In the genomic region with DNA sequence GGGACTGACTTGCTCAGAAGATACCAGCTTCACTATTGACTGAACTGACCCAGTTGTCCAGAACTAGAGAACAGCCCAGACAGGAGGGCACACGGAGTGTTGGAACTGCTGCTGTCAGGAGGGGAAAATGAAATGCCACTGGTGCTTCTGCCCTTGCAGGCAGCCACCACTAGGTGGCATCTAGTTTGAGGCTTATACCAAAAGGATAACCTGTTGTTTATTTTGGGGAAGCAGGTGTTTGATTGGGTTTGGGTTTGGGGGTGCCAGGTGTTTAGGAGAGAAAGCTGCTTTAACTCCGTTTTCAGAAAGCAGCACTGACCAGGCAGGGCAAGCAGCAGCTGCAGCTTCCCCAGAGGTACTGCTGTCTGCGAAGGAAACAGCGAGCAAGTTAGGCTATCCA, we compare ENCODE assay signal across 8 mouse cellular contexts. TPM values are rescaled to one million over a fixed set of nuclear protein-coding genes. Genes with fewer than 3 reads are reported as not detected.
DNase-seq lines count a peak whose midpoint lies in the region; ATAC-seq and TF ChIP-seq lines count a peak whose summit lies in the region.

No protein-coding gene starts in this region.

- no peaks in the 10 kb centered on the region for H3K9me3 ChIP-seq in forebrain, embryonic 12.5 days
- H3K9me3 ChIP-seq in forebrain, embryonic 15.5 days, result no peaks in the 10 kb centered on the region
- no peaks in the 10 kb centered on the region for H3K9me3 ChIP-seq in liver, embryonic 11.5 days (ENCODE audit: control insufficient read depth, low read length)

- H3K4me2 ChIP-seq in forebrain, embryonic 12.5 days, result no peak overlapping the region
- no peak overlapping the region for H3K4me2 ChIP-seq in forebrain, embryonic 15.5 days (replicated peaks)
- no peak overlapping the region for H3K4me2 ChIP-seq in liver, embryonic 11.5 days

- 55% methylated on average over 4 of the region's 4 CpGs for WGBS in forebrain, embryonic 12.5 days
- 50% methylated on average over 4 of the region's 4 CpGs for WGBS in forebrain, embryonic 15.5 days
- WGBS in liver, adult 2 months, result 57% methylated on average over 4 of the region's 4 CpGs
- 56% methylated on average over 4 of the region's 4 CpGs for WGBS in liver, embryonic 11.5 days

- no peaks in the 10 kb centered on the region for H3K4me1 ChIP-seq in forebrain, embryonic 12.5 days
- H3K4me1 ChIP-seq in forebrain, embryonic 15.5 days, result no peaks in the 10 kb centered on the region
- no peaks in the 10 kb centered on the region for H3K4me1 ChIP-seq in liver, adult 2 months (ENCODE audit: control insufficient read depth, insufficient read depth, low read length)
- 0 out of 2 replicates have a peak, but pooled peaks cover 2% of the 10 kb centered on the region for H3K4me1 ChIP-seq in liver, embryonic 11.5 days (replicated peaks; ENCODE audit: control insufficient read depth, insufficient read depth, low read length)

- no peak overlapping the region for H3K9ac ChIP-seq in forebrain, embryonic 12.5 days
- H3K9ac ChIP-seq in forebrain, embryonic 15.5 days (replicated peaks), result no peak overlapping the region
- no peak overlapping the region for H3K9ac ChIP-seq in liver, adult 2 months (ENCODE audit: low read depth, low read length)
- no peak overlapping the region for H3K9ac ChIP-seq in liver, embryonic 11.5 days (ENCODE audit: low read depth, low read length)

- H3K27ac ChIP-seq in forebrain, embryonic 12.5 days, result no peak overlapping the region
- no peak overlapping the region for H3K27ac ChIP-seq in forebrain, embryonic 15.5 days (replicated peaks)
- H3K27ac ChIP-seq in liver, adult 2 months (replicated peaks; ENCODE audit: insufficient read depth, low read depth, low read length), result no peak overlapping the region
- H3K27ac ChIP-seq in liver, embryonic 11.5 days (ENCODE audit: low read depth, low read length), result no peak overlapping the region

- H3K79me2 ChIP-seq in liver, adult 2 months (ENCODE audit: control insufficient read depth, insufficient read depth, low read length), result no peaks in the 10 kb centered on the region

- DNase-seq in liver, adult 2 months (ENCODE audit: extremely low read depth, low read depth, low spot score), result no peak
- DNase-seq in liver, embryonic 11.5 days (ENCODE audit: low spot score), result no peak
- peak; percentile 78 to 83 for DNase-seq in cerebellum, postnatal 10 days
- DNase-seq in kidney, adult 8-10 months, result peak; percentile 52 to 74
- DNase-seq in splenic B cell, adult 2 months (ENCODE audit: low read depth, low spot score), result peak; percentile 74

- H3K27me3 ChIP-seq in forebrain, embryonic 12.5 days, result no peaks in the 10 kb centered on the region
- H3K27me3 ChIP-seq in forebrain, embryonic 15.5 days, result no peaks in the 10 kb centered on the region
- H3K27me3 ChIP-seq in liver, adult 2 months (ENCODE audit: control insufficient read depth, insufficient read depth, low read length), result no peaks in the 10 kb centered on the region
- no peaks in the 10 kb centered on the region for H3K27me3 ChIP-seq in liver, embryonic 11.5 days (replicated peaks; ENCODE audit: control insufficient read depth, insufficient read depth, low read length)
- no peaks in the 10 kb centered on the region for H3K27me3 ChIP-seq in splenic B cell, adult 2 months (ENCODE audit: control insufficient read depth, insufficient read depth, low read length, poor library complexity, severe bottlenecking)

- 0 out of 2 replicates have a peak, but pooled peaks have one; percentile 17 for ATAC-seq in forebrain, embryonic 12.5 days (ENCODE audit: low FRiP score)
- no peak for ATAC-seq in forebrain, embryonic 15.5 days (replicated peaks)
- no peak for ATAC-seq in liver, embryonic 11.5 days (replicated peaks; ENCODE audit: low FRiP score)
- peak; percentile 93 for ATAC-seq in megakaryocyte, adult 5-6 weeks (ENCODE audit: poor library complexity, severe bottlenecking)

- no peak overlapping the region for H3K4me3 ChIP-seq in forebrain, embryonic 12.5 days (replicated peaks)
- H3K4me3 ChIP-seq in forebrain, embryonic 15.5 days, result no peak overlapping the region
- H3K4me3 ChIP-seq in liver, adult 2 months (ENCODE audit: insufficient read depth, low read depth, low read length), result no peak overlapping the region
- H3K4me3 ChIP-seq in liver, embryonic 11.5 days (ENCODE audit: low read depth, low read length), result no peak overlapping the region

- peaks cover 71% of the 10 kb centered on the region for H3K36me3 ChIP-seq in forebrain, embryonic 12.5 days (replicated peaks)
- peaks cover 38% of the 10 kb centered on the region for H3K36me3 ChIP-seq in forebrain, embryonic 15.5 days
- peaks cover 2% of the 10 kb centered on the region; the same call in 1 of the 2 replicates for H3K36me3 ChIP-seq in liver, adult 2 months (ENCODE audit: control insufficient read depth, insufficient read depth, low read length)
- H3K36me3 ChIP-seq in liver, embryonic 11.5 days (ENCODE audit: control insufficient read depth, insufficient read depth, low read length), result peaks cover 19% of the 10 kb centered on the region
- peaks cover 4% of the 10 kb centered on the region for H3K36me3 ChIP-seq in splenic B cell, adult 2 months (ENCODE audit: control insufficient read depth, insufficient read depth, low read length, poor library complexity, severe bottlenecking)

- TF ChIP-seq CTCF in liver, adult 2 months (IDR thresholded peaks at IDR 0.05; ENCODE audit: low read depth, low read length), result peak; percentile 78

- no peak for TF ChIP-seq POLR2A in liver, adult 2 months (IDR thresholded peaks at IDR 0.05; ENCODE audit: extremely low read depth, insufficient read depth, low read length)

RNA-seq across cellular contexts. Expression of a gene that starts 7.6 kb away (rescaled TPM):
- 13.7 and 15.6 TPM in 2 replicates for polyA plus RNA-seq in forebrain, embryonic 12.5 days (2016; fragmentation: Nextera tagmentation; extraction: Ambion mirVana)
- 16.9 and 18.5 TPM in 2 replicates for polyA plus RNA-seq in forebrain, embryonic 15.5 days (2015; fragmentation: Nextera tagmentation; extraction: Ambion mirVana)
- total RNA-seq in liver, adult 2 months (2014; rRNA removed), result 0.09 and 0.27 TPM in 2 replicates
- polyA plus RNA-seq in liver, adult 2 months (2012; rRNA removed), result 0.42 and 0.60 TPM in 2 replicates
- 2.2 and 2.5 TPM in 2 replicates for polyA plus RNA-seq in liver, embryonic 11.5 days (2014; fragmentation: Nextera tagmentation; extraction: Ambion mirVana)
- 0.16 and 0.32 TPM in 2 replicates for total RNA-seq in megakaryocyte, adult 5-6 weeks (2015)
- 0.40 and 0.69 TPM in 2 replicates for total RNA-seq in megakaryocyte, adult 5-6 weeks (2017)

RNA-seq across cellular contexts. Expression of a gene that starts 12.9 kb away (rescaled TPM):
- polyA plus RNA-seq in forebrain, embryonic 12.5 days (2016; fragmentation: Nextera tagmentation; extraction: Ambion mirVana), result 144 and 149 TPM in 2 replicates
- polyA plus RNA-seq in forebrain, embryonic 15.5 days (2015; fragmentation: Nextera tagmentation; extraction: Ambion mirVana), result 81.3 and 82.0 TPM in 2 replicates
- total RNA-seq in liver, adult 2 months (2014; rRNA removed), result 3.5 and 4.0 TPM in 2 replicates
- 3.7 and 5.0 TPM in 2 replicates for polyA plus RNA-seq in liver, adult 2 months (2012; rRNA removed)
- polyA plus RNA-seq in liver, embryonic 11.5 days (2014; fragmentation: Nextera tagmentation; extraction: Ambion mirVana), result 111 and 125 TPM in 2 replicates
- 62.0 and 67.7 TPM in 2 replicates for total RNA-seq in megakaryocyte, adult 5-6 weeks (2015)
- total RNA-seq in megakaryocyte, adult 5-6 weeks (2017), result 48.9 and 57.9 TPM in 2 replicates

RNA-seq across cellular contexts. Expression of a gene that starts 13.8 kb away (rescaled TPM):
- polyA plus RNA-seq in forebrain, embryonic 12.5 days (2016; fragmentation: Nextera tagmentation; extraction: Ambion mirVana), result 0.05 and 0.19 TPM in 2 replicates
- 0.92 and 1.1 TPM in 2 replicates for polyA plus RNA-seq in forebrain, embryonic 15.5 days (2015; fragmentation: Nextera tagmentation; extraction: Ambion mirVana)
- total RNA-seq in liver, adult 2 months (2014; rRNA removed), result 0.18 and 0.54 TPM in 2 replicates
- polyA plus RNA-seq in liver, adult 2 months (2012; rRNA removed), result 0.13 and 0.16 TPM in 2 replicates
- polyA plus RNA-seq in liver, embryonic 11.5 days (2014; fragmentation: Nextera tagmentation; extraction: Ambion mirVana), result 0.23 and 0.34 TPM in 2 replicates
- not detected in 2 replicates for total RNA-seq in megakaryocyte, adult 5-6 weeks (2015)
- total RNA-seq in megakaryocyte, adult 5-6 weeks (2017), result 0.04 and 0.15 TPM in 2 replicates

RNA-seq across cellular contexts. Expression of a gene that starts 51.7 kb away (rescaled TPM):
- not detected in 2 replicates for polyA plus RNA-seq in forebrain, embryonic 12.5 days (2016; fragmentation: Nextera tagmentation; extraction: Ambion mirVana)
- polyA plus RNA-seq in forebrain, embryonic 15.5 days (2015; fragmentation: Nextera tagmentation; extraction: Ambion mirVana), result not detected in 2 replicates
- total RNA-seq in liver, adult 2 months (2014; rRNA removed), result 0.09 and 0.47 TPM in 2 replicates
- 0.44 and 0.60 TPM in 2 replicates for polyA plus RNA-seq in liver, adult 2 months (2012; rRNA removed)
- polyA plus RNA-seq in liver, embryonic 11.5 days (2014; fragmentation: Nextera tagmentation; extraction: Ambion mirVana), result 0.53 and 0.62 TPM in 2 replicates
- 20.0 and 25.8 TPM in 2 replicates for total RNA-seq in megakaryocyte, adult 5-6 weeks (2015)
- total RNA-seq in megakaryocyte, adult 5-6 weeks (2017), result 7.6 and 10.7 TPM in 2 replicates

RNA-seq across cellular contexts. Expression of a gene that starts 55.8 kb away (rescaled TPM):
- polyA plus RNA-seq in forebrain, embryonic 12.5 days (2016; fragmentation: Nextera tagmentation; extraction: Ambion mirVana), result 3.6 and 3.9 TPM in 2 replicates
- 5.3 and 6.2 TPM in 2 replicates for polyA plus RNA-seq in forebrain, embryonic 15.5 days (2015; fragmentation: Nextera tagmentation; extraction: Ambion mirVana)
- 8.5 and 9.5 TPM in 2 replicates for total RNA-seq in liver, adult 2 months (2014; rRNA removed)
- polyA plus RNA-seq in liver, adult 2 months (2012; rRNA removed), result 10.0 and 20.5 TPM in 2 replicates
- 6.3 and 7.4 TPM in 2 replicates for polyA plus RNA-seq in liver, embryonic 11.5 days (2014; fragmentation: Nextera tagmentation; extraction: Ambion mirVana)
- 532 and 545 TPM in 2 replicates for total RNA-seq in megakaryocyte, adult 5-6 weeks (2015)
- 316 and 364 TPM in 2 replicates for total RNA-seq in megakaryocyte, adult 5-6 weeks (2017)

Comparison
In these comparisons a context has a peak if more than half of its experiments do, and no peak if none do; other contexts are left out.
1. ATAC-seq: peak in forebrain, embryonic 12.5 days (single experiment) and megakaryocyte, adult 5-6 weeks (single experiment); none in forebrain, embryonic 15.5 days (single experiment) and liver, embryonic 11.5 days (single experiment).
2. RNA of a gene that starts 12.9 kb away (polyA plus RNA-seq): 144 to 149 TPM in forebrain, embryonic 12.5 days, 111 to 125 TPM in liver, embryonic 11.5 days and 81.3 to 82.0 TPM in forebrain, embryonic 15.5 days; 3.7 to 5.0 TPM in liver, adult 2 months; every median in the first group is over 10 times any median in the second.
3. DNase-seq: peak in cerebellum, postnatal 10 days (2 of 2), kidney, adult 8-10 months (2 of 2) and splenic B cell, adult 2 months (single experiment); none in liver, adult 2 months (single experiment) and liver, embryonic 11.5 days (single experiment).